Mouse (Mus musculus) cerebellum, adult 2 months (tissue): ENCODE measurements around the gene Smyd3.

Experiments used
- CTCF ChIP-seq: fragments of 200-500 bp; IDR thresholded peaks from 2 replicates; pipeline ENCODE4 v1.5.1; 2011; ENCODE audit warnings: low read depth, mild to moderate bottlenecking, control low read depth, low read length, moderate library complexity, borderline replicate concordance; ENCODE audit not compliant: insufficient read depth
- POLR2A ChIP-seq: fragments of 200-500 bp; IDR thresholded peaks from 2 replicates; pipeline ENCODE4 v1.6.1; 2011; ENCODE audit warnings: low read length, control low read depth, borderline replicate concordance; ENCODE audit not compliant: insufficient read depth

DNA sequence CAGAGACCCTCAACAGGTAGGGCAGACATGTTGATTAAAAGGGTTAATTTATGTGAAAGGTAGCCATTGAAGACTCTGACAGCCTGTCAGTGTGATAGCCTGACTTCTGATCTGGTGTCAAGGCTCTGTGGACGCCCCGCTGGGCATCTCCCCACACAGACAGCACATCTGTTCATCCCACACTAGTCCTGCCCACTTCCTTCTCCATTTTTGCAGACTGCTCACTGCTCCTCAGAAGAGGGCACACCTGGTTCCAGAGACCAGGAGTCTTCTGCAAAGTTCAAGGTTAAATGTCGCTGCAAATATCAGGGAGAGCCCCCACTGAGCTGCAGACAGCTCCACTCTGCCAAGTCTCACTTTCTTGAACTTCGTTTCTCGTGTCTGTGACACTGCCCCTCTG is 299.8 kb downstream of the Smyd3 start:
- no peak for TF ChIP-seq CTCF
- TF ChIP-seq POLR2A, result no peak
